Mouse (Mus musculus) cerebellum, adult 2 months (tissue): ENCODE results near the gene Psen2. TPM values are rescaled to one million over a fixed set of nuclear protein-coding genes. Genes with fewer than 3 reads are reported as not detected.

Experiments used
- DNase-seq, 2 experiments: peaks; one replicate each; pipeline ENCODE4 v3.0.0; 2021
- H3K27ac ChIP-seq: fragments of 200-500 bp; 2 replicates; pipeline ENCODE4 v1.5.1; 2012; ENCODE audit warnings: low read length, control low read depth, inconsistent platforms; ENCODE audit not compliant: insufficient read depth
- H3K27me3 ChIP-seq: fragments of 200-500 bp; 2 replicates; pipeline ENCODE4 v1.6.1; 2012; ENCODE audit warnings: inconsistent platforms, mild to moderate bottlenecking, low read length, moderate library complexity; ENCODE audit not compliant: control insufficient read depth, insufficient read depth
- H3K4me1 ChIP-seq: fragments of 200-500 bp; 2 replicates; pipeline ENCODE4 v1.6.1; 2011; ENCODE audit warnings: low read length; ENCODE audit not compliant: control insufficient read depth, insufficient read depth
- H3K4me3 ChIP-seq: fragments of 200-500 bp; replicated peaks from 2 replicates; pipeline ENCODE3; 2011; ENCODE audit warnings: mild to moderate bottlenecking, low read depth, low read length, control low read depth; ENCODE audit not compliant: insufficient read depth
- CTCF ChIP-seq: fragments of 200-500 bp; IDR thresholded peaks from 2 replicates; pipeline ENCODE4 v1.5.1; 2011; ENCODE audit warnings: low read depth, mild to moderate bottlenecking, control low read depth, low read length, moderate library complexity, borderline replicate concordance; ENCODE audit not compliant: insufficient read depth
- POLR2A ChIP-seq: fragments of 200-500 bp; IDR thresholded peaks from 2 replicates; pipeline ENCODE4 v1.6.1; 2011; ENCODE audit warnings: low read length, control low read depth, borderline replicate concordance; ENCODE audit not compliant: insufficient read depth
- WGBS: fragments of 180-500 bp; shearing (Covaris S2); methylation state at CpG from one replicate; pipeline ENCODE4 v1.1.7; 2018; 5-methylcytosine and 5-hydroxymethylcytosine counted together
- polyA plus RNA-seq: library from polyadenylated mRNA; depleted of rRNA; stranded (reverse); fragments of >200 nt; gene quantifications from 2 replicates; pipeline ENCODE4 v1.2.3, GENCODE M21; 2012

Gene Psen2
- polyA plus RNA-seq, 1 experiment = 46.6 TPM

DNA sequence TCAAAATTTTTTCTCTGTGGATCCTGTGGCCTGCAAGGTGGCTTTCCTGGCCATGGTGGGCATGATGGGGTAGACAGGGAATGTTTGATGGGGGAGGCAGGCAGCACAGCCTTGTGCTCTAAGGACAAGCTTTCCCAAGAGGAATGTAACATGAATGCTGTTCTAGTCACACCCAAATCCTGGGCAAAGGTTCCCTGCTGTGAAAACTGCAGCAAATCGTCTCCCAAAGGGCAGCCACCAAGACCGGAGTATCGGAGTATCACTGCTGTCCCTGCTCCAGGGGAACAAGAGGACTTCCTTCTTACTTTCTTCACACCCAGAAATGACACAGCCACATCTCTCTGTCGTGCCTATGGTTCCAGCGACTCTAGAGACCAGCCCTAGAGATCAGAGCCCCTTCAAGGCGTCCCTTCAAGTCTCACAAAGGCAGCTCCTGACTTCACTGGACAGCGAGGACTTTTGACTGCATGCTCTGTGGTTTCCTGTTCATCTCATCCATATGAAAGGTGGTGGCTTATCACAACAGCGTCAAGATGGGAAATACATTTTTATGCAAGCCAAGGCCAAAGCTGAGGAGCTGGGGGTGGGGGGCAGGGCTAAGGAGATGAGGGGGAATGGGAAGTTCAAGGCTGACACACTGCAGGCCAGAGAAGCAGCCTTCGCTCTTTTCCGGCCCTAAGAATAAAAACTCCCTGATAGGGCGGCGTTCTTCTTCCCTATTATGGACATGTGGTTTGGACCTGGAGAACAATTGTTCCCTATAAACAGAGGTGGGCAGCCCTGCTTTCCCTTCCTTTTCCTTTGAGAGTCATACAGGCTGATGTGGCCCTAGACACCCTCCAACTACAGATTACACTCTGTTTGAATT, 39.2 kb upstream of the Psen2 start:
- H3K27ac ChIP-seq = no peak overlapping the region
- DNase-seq = no peak

GRCm38 (mm10) chr1:180300997-180301396, 37.8 kb upstream of the Psen2 start:
- DNase-seq = no peak
- Histone ChIP-seq H3K4me1 (no peaks in the 10 kb centered on the region), H3K27me3 (no peaks in the 10 kb centered on the region), H3K4me3 (no peak overlapping the region), H3K27ac (no peak overlapping the region)
- no peak for TF ChIP-seq CTCF
- TF ChIP-seq POLR2A = no peak
- WGBS = 68% methylated on average over 4 of the region's 4 CpGs

More for the DNA sequence above, 39.2 kb upstream of the Psen2 start:
- no peaks in the 10 kb centered on the region for H3K4me1 ChIP-seq
- 71% methylated on average over 12 of the region's 12 CpGs for WGBS
- no peak overlapping the region for H3K4me3 ChIP-seq
- no peak for TF ChIP-seq POLR2A
- no peak for TF ChIP-seq CTCF
- no peaks in the 10 kb centered on the region for H3K27me3 ChIP-seq

GRCm38 (mm10) chr1:180300292-180300691, 37.1 kb upstream of the Psen2 start:
- H3K4me1 ChIP-seq = no peaks in the 10 kb centered on the region
- H3K27ac ChIP-seq = no peak overlapping the region
- no peak for TF ChIP-seq CTCF
- TF ChIP-seq POLR2A = no peak
- no peak overlapping the region for H3K4me3 ChIP-seq
- DNase-seq = no peak
- WGBS = 93% methylated on average over 4 of the region's 4 CpGs
- H3K27me3 ChIP-seq = no peaks in the 10 kb centered on the region

GRCm38 (mm10) chr1:180299697-180300096, 36.5 kb upstream of the Psen2 start:
- 94% methylated on average over 4 of the region's 4 CpGs for WGBS
- Histone ChIP-seq H3K4me1 (no peaks in the 10 kb centered on the region), H3K4me3 (no peak overlapping the region), H3K27ac (no peak overlapping the region), H3K27me3 (no peaks in the 10 kb centered on the region)
- TF ChIP-seq CTCF (no peak), POLR2A (no peak)
- no peak for DNase-seq

DNA sequence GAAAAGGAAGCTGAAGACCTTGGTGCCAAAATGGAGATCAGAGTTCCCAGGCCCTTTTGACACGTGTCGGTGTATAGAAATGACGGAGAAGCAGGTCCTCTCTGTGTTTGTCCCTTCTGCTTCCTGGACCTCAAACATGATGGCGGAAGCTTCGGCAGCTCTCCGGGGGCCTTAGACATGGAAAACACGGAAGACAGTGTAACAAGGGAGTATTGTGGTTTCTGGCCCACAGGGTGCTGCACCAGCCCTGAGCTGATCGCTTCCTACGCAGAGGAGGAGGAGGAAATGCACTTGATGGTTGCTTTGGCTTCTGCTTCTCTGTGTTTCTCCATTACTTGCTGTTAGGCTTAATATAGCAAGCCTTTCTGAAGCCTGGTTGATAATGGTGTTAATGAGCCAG, 32.9 kb upstream of the Psen2 start:
- WGBS = 85% methylated on average over 9 of the region's 9 CpGs
- no peak for TF ChIP-seq CTCF
- no peak for TF ChIP-seq POLR2A
- Histone ChIP-seq H3K27me3 (no peaks in the 10 kb centered on the region), H3K4me1 (no peaks in the 10 kb centered on the region), H3K4me3 (no peak overlapping the region), H3K27ac (no peak overlapping the region)
- DNase-seq = no peak

- 85% methylated on average over 4 of the region's 4 CpGs for WGBS
- Histone ChIP-seq H3K4me1 (no peaks in the 10 kb centered on the region), H3K4me3 (no peak overlapping the region), H3K27me3 (no peaks in the 10 kb centered on the region), H3K27ac (no peak overlapping the region)
- TF ChIP-seq POLR2A (no peak), CTCF (no peak)
- no peak for DNase-seq
Measured at GRCm38 (mm10) chr1:180290358-180290757, 27.1 kb upstream of the Psen2 start.

DNA sequence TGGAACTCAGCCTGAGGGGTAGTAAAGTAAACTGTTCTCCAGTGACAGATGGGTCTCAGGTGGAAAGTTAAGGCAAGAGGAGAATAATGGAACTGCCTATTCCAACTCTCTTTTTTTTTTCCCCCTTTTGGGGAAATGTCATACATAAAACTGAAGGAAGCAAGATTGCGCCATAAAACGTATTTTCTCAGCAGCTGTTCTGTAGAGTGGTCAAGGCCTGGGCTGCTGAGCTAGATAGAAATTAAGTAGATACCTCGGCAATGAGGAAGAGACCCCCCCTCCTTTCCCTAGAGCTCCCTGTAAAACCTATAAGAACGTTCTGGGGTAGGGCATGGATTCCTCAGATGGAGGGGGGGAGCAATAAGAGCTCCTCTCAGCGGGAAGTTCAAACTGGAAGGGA, 26.6 kb upstream of the Psen2 start:
- no peak for DNase-seq
- Histone ChIP-seq H3K4me1 (no peaks in the 10 kb centered on the region), H3K4me3 (no peak overlapping the region), H3K27me3 (no peaks in the 10 kb centered on the region), H3K27ac (no peak overlapping the region)
- 84% methylated on average over 5 of the region's 5 CpGs for WGBS
- TF ChIP-seq CTCF = no peak
- no peak for TF ChIP-seq POLR2A

DNA sequence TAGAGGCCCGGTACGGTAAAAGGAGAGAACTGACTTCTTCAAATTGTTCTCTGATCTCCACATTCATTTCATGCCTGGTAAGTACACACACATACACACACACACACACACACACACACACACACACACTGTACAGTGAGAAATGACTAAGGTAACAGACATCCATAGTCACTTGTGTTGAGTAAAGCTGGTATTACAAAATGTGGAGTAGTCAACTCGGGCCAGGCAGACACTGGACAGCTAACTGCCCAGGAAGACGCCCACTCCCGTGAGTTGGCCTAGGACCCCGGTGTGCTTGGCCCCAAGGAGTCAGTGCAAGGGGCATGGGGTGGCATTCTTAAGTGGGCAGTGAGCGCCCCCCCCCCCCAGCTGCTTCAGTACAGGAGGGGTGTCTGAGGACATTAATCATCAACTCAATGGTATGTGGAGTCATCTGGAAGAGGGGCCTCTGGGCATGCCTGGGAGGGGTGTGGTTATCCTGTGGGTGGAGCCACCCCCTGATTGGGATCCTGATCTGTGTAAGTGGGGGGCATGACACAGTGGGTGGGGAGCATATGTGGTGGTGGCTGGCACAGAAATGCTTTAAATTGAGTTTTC, 25.7 kb upstream of the Psen2 start:
- 82% methylated on average over 7 of the region's 7 CpGs for WGBS
- no peak for DNase-seq
- H3K4me1 ChIP-seq = no peaks in the 10 kb centered on the region
- no peak overlapping the region for H3K27ac ChIP-seq
- no peak overlapping the region for H3K4me3 ChIP-seq
- no peak for TF ChIP-seq CTCF
- no peak for TF ChIP-seq POLR2A
- H3K27me3 ChIP-seq = no peaks in the 10 kb centered on the region
